Mouse (Mus musculus): ENCODE measurements around the gene Gm17622. TPM values are rescaled to one million over a fixed set of nuclear protein-coding genes. Genes with fewer than 3 reads are reported as not detected.

Gene Gm17622
- total RNA-seq, 1 experiment from 2014 or later: not detected

Other genes starting within 250 kb of the Gm17622 start
- gene Poc5, start 102.4 kb upstream of the Gm17622 start, total RNA-seq (2017): 9.5 and 17.0 TPM in 2 replicates
- gene Ankdd1b, start 19.5 kb upstream of the Gm17622 start, total RNA-seq (2017): not detected in 2 replicates
- 13.9 and 16.3 TPM in 2 replicates for gene Polk, start 51.8 kb downstream of the Gm17622 start, total RNA-seq (2017)
- 47.7 and 60.5 TPM in 2 replicates for gene Col4a3bp, start 51.9 kb downstream of the Gm17622 start, total RNA-seq (2017)
- 47.4 and 59.1 TPM in 2 replicates for gene Hmgcr, start 180.2 kb downstream of the Gm17622 start, total RNA-seq (2017)

Measured in common myeloid progenitor, adult 5-6 weeks (primary cell).